Mouse (Mus musculus): Measurements from ENCODE around the gene Zbtb16. TPM values are rescaled to one million over a fixed set of nuclear protein-coding genes. Genes with fewer than 3 reads are reported as not detected.

Zbtb16 gene
- polyA plus RNA-seq, 1 experiment from 2014 or later: 0.15 TPM

DNA sequence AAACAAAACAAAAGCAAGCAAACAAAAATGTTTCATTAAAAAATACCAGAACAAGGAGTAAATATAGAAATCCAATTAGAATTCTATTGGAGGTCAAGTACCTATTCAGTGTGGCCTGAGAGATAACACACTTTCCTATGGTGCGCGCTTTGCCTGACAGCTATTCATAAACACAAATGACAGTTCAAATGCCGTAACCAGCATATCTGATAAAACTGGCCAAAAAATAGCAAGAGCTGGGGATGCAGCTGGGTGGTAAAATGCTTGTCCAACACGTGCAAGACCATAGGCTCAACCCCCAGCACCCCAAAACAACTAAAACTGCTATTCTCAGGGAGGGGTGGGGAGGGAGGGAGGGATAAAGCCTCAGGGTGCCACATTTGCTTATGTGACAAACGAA lies 33.6 kb downstream of the Zbtb16 start:
- ChIA-PET POLR2A (no interaction called here), CTCF (no interaction called here)
- in situ Hi-C loops (cut with MboI; ENCODE audit: low pct_unique_long_range_greater_than_20kb): no loop called here
- DNase-seq (ENCODE audit: low read depth, low spot score) (no peak), ATAC-seq (no peak)
- H3K27me3 ChIP-seq: peaks cover 15% of the 10 kb centered on the region
- no peak for TF ChIP-seq CTCF (IDR thresholded peaks at IDR 0.05)

DNA sequence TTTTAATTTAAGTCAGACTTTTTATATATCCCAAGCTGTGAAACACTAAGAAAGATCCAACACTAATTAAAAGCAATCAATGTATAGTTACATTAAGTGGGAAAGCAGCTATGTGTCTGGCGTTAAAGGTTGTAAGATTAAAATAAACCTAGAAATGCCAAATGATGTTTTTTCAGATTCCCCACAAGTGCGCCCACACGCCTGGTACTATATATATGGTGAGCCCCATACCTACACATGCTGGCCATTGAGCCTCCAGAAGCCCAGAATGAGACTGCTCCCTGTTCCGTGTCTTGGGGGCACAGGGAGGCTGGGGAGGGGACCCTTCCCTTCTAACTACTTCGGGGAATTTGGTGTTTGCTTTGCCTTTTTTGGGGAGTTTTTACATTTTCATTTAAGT lies 34.7 kb downstream of the Zbtb16 start:
- no peak for DNase-seq (ENCODE audit: low read depth, low spot score)
- in situ Hi-C loops (cut with MboI; ENCODE audit: low pct_unique_long_range_greater_than_20kb): no loop called here
- TF ChIP-seq CTCF (IDR thresholded peaks at IDR 0.05): no peak
- POLR2A ChIA-PET: no interaction called here
- CTCF ChIA-PET: no interaction called here
- H3K27me3 ChIP-seq: peaks cover 15% of the 10 kb centered on the region
- no peak for ATAC-seq

GRCm38 (mm10) chr9:48800627-48801026 lies 35.4 kb downstream of the Zbtb16 start:
- TF ChIP-seq CTCF (IDR thresholded peaks at IDR 0.05): no peak
- POLR2A ChIA-PET: no interaction called here
- peaks cover 15% of the 10 kb centered on the region for H3K27me3 ChIP-seq
- in situ Hi-C loops (cut with MboI; ENCODE audit: low pct_unique_long_range_greater_than_20kb): no loop called here
- CTCF ChIA-PET: no interaction called here
- ATAC-seq (no peak), DNase-seq (ENCODE audit: low read depth, low spot score) (no peak)

DNA sequence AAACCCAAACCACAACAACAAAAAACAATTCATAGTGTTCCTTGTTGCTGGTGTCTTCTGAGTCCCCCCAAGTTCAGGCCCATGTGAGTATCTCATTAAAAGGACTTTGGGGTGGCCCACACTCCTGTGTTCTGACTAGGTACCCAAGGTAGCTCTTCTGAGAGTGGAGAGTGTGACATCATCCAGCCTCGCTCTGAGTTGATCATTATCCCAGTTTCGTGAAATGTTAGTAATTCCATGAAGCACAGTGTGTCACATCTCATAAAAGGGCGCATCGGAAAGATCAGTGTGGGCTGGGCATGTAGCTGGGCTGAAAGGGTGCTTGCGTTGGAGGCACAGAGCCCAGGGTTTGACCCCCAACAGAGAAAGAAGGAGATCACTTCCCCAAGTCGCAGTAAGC lies 38.0 kb downstream of the Zbtb16 start:
- DNase-seq (ENCODE audit: low read depth, low spot score) (no peak), ATAC-seq (no peak)
- in situ Hi-C loops (cut with MboI; ENCODE audit: low pct_unique_long_range_greater_than_20kb): no loop called here
- POLR2A ChIA-PET: no interaction called here
- CTCF ChIA-PET: no interaction called here
- H3K27me3 ChIP-seq: peaks cover 17% of the 10 kb centered on the region
- no peak for TF ChIP-seq CTCF (IDR thresholded peaks at IDR 0.05)

DNA sequence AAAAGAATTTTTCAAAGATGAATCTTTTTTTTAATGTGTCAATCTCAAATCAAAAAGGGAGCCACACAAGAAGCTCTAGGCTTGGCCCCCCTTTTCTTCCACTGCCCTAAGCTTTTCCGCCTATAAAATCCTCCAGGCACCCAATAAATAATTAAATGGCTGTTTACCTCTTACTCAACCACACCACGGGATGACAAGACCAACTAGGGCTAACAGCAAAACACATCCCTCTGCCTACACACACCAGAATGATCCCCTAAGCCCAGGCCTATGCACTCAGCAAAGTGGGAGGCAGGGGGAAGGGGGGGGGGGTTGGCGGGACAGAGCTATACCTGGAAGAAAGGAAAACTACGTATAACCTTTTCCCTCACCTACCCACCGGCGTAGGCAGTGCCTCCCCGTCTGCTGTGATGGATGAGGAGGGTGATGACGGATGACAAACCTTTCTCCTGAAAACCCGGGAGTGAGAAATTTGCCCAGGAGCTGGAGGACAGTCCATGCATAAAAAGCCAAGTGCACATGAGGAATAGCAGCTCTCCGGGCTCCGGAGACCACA lies 39.7 kb downstream of the Zbtb16 start:
- ChIA-PET CTCF (no interaction called here), POLR2A (no interaction called here)
- no peak for TF ChIP-seq CTCF (IDR thresholded peaks at IDR 0.05)
- peaks cover 22% of the 10 kb centered on the region for H3K27me3 ChIP-seq
- ATAC-seq (no peak), DNase-seq (ENCODE audit: low read depth, low spot score) (no peak)
- in situ Hi-C loops (cut with MboI; ENCODE audit: low pct_unique_long_range_greater_than_20kb): no loop called here

DNA sequence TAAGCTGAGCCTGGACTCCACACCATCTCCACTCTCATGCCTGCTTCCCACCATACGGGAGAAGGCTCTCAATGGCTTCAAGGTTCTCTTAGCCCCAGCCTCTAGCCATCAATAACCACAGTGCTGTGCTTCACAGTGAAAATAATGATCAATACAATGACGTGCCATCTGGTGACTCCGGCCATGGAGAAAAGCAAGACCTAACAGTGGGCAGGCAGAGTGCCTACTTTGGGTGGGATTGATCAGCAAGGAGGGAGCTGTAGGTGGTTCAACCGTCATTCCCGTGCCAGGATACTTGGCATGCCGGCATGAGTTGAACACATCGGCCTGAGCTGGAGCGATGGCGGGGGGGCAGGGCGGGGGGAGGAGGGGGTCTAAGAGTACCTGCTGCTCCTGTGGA lies 40.3 kb downstream of the Zbtb16 start:
- DNase-seq (ENCODE audit: low read depth, low spot score): no peak
- H3K27me3 ChIP-seq: peaks cover 19% of the 10 kb centered on the region
- ChIA-PET CTCF (no interaction called here), POLR2A (no interaction called here)
- no peak for ATAC-seq
- in situ Hi-C loops (cut with MboI; ENCODE audit: low pct_unique_long_range_greater_than_20kb): no loop called here
- no peak for TF ChIP-seq CTCF (IDR thresholded peaks at IDR 0.05)

DNA sequence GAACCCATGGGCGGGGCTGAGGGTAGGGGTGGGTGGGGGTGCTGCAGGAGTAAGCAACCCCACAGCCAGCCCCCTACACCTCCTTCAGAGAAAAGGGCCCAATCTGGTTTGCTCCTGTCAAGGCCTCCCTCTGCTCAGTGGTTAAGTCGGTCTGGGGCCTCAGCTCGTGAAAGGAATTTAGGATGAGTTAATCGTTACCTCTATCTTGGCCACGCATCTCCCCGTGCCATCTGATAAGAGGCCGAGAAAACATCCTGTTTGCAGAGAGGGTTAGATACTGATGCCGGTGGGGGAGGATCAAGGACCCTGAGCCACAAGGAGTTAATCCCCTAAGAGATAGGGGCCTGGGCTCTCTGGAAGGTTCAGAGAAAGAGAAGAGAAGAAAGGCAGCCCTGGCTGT lies 40.9 kb downstream of the Zbtb16 start:
- H3K27me3 ChIP-seq: peaks cover 19% of the 10 kb centered on the region
- ChIA-PET POLR2A (no interaction called here), CTCF (no interaction called here)
- no peak for ATAC-seq
- no peak for TF ChIP-seq CTCF (IDR thresholded peaks at IDR 0.05)
- no peak for DNase-seq (ENCODE audit: low read depth, low spot score)
- in situ Hi-C loops (cut with MboI; ENCODE audit: low pct_unique_long_range_greater_than_20kb): no loop called here

DNA sequence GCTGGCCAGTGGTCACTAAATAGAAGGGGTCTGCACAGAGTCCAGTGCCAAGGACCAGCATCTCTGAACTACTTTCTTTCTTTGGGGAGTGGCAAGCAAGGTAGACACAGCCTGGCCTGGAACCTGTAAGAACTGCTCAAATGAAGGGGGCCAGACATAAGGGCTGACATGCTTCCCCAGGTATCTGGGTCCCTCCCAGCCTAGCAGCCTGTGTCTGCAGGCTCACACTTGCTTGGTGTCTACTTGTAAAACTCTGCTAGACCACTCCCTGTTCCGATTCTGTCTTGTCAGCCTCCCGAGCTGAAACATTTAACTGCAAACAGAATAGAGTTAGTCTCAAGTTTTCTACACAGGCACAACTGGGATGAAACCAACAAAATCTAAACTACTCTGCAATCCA lies 41.6 kb downstream of the Zbtb16 start:
- in situ Hi-C loops (cut with MboI; ENCODE audit: low pct_unique_long_range_greater_than_20kb): no loop called here
- ChIA-PET CTCF (interaction anchor here (0.7 kb wide), 1 partner anchor 95 kb away, joined by 3 read pairs; no protein-coding TSS in a partner anchor), POLR2A (no interaction called here)
- peaks cover 19% of the 10 kb centered on the region for H3K27me3 ChIP-seq
- no peak for TF ChIP-seq CTCF (IDR thresholded peaks at IDR 0.05)
- no peak for ATAC-seq
- DNase-seq (ENCODE audit: low read depth, low spot score): no peak

DNA sequence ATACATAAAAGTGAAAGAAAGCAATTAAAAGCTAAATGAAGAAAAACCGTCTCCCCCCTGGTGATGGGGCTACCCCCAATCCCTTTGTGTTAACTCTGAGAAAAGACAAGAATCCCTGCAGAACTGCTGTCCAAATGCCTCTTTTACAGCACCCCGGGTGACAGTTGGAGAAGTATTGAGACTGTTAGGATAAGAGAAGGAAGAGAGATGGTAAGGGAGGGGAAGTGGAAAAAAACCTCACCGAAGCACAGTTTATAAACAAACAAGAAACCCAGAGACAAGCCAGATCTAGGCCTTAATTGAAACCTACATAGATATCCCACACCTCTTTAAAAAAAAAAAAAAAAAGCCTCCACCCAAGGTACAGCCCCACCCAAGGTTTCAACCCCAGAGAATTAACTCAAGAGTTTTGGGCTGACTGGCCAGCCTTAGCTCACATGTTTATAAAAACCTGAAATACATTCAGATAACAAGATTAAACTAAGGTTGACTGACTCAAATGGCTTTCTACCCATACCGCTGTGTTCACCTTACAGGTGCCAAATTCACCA lies 42.3 kb downstream of the Zbtb16 start:
- in situ Hi-C loops (cut with MboI; ENCODE audit: low pct_unique_long_range_greater_than_20kb): no loop called here
- DNase-seq (ENCODE audit: low read depth, low spot score): no peak
- POLR2A ChIA-PET: no interaction called here
- CTCF ChIA-PET: interaction anchor here (0.7 to 0.8 kb wide), 2 partner anchors 59 to 94 kb away, joined by 3 read pairs; no protein-coding TSS in a partner anchor
- no peak for TF ChIP-seq CTCF (IDR thresholded peaks at IDR 0.05)
- ATAC-seq: no peak
- peaks cover 13% of the 10 kb centered on the region for H3K27me3 ChIP-seq

GRCm38 (mm10) chr9:48790575-48790974 lies 45.4 kb downstream of the Zbtb16 start:
- ATAC-seq (no peak), DNase-seq (ENCODE audit: low read depth, low spot score) (no peak)
- in situ Hi-C loops (cut with MboI; ENCODE audit: low pct_unique_long_range_greater_than_20kb): no loop called here
- H3K27me3 ChIP-seq: peaks cover 33% of the 10 kb centered on the region
- ChIA-PET POLR2A (no interaction called here), CTCF (no interaction called here)
- no peak for TF ChIP-seq CTCF (IDR thresholded peaks at IDR 0.05)

- DNase-seq (ENCODE audit: low read depth, low spot score): no peak
- peaks cover 36% of the 10 kb centered on the region for H3K27me3 ChIP-seq
- TF ChIP-seq CTCF (IDR thresholded peaks at IDR 0.05): no peak
- in situ Hi-C loops (cut with MboI; ENCODE audit: low pct_unique_long_range_greater_than_20kb): no loop called here
- ChIA-PET POLR2A (no interaction called here), CTCF (no interaction called here)
- no peak for ATAC-seq
Measured at GRCm38 (mm10) chr9:48787906-48788410, 48.1 kb downstream of the Zbtb16 start.

DNA sequence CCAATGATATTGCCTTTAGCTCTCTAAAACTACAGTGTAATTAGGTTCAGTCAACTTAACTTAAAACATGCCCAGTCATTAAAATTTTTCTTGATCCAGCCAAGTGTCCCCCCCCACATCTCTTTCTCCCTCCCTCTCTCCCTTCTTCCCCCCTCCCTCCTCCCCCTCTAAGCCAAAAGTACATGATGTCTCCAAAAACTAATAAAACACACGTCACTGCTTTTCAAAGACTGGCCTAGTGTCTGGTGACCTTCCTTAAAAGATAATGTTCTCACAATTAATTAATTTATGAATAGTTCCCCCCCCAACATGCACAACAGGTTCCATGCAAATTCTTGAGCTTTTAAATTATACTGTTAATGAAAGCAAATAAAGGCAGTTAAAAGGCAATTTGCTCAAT lies 48.7 kb downstream of the Zbtb16 start:
- in situ Hi-C loops (cut with MboI; ENCODE audit: low pct_unique_long_range_greater_than_20kb): no loop called here
- DNase-seq (ENCODE audit: low read depth, low spot score) (no peak), ATAC-seq (no peak)
- TF ChIP-seq CTCF (IDR thresholded peaks at IDR 0.05): no peak
- H3K27me3 ChIP-seq: peaks cover 37% of the 10 kb centered on the region
- ChIA-PET POLR2A (no interaction called here), CTCF (no interaction called here)

Data from Patski (cell line).